Mouse (Mus musculus) CH12.LX (cell line): ENCODE measurements around the gene Cc2d2a. TPM values are rescaled to one million over a fixed set of nuclear protein-coding genes. Genes with fewer than 3 reads are reported as not detected.

Source experiments
- DNase-seq: peaks from one replicate; pipeline ENCODE4 v3.0.0-alpha.2; 2013; ENCODE audit errors: extremely low read depth
- H3K27ac ChIP-seq: 2 replicates; pipeline ENCODE4 v1.5.1; 2012; ENCODE audit warnings: low read depth, mild to moderate bottlenecking, control low read depth, moderate library complexity; ENCODE audit not compliant: insufficient read depth
- H3K27me3 ChIP-seq: replicated peaks from 2 replicates; pipeline ENCODE3; 2012; ENCODE audit warnings: inconsistent platforms
- H3K36me3 ChIP-seq, 2 experiments: replicated peaks in 1 of 2; 2 replicates each; pipeline versions ENCODE3 to v1.6.1; 2012; ENCODE audit warnings: inconsistent platforms in 1 of 2, low read length in 1 of 2, mild to moderate bottlenecking in 1 of 2, mixed read lengths in 1 of 2, moderate library complexity in 1 of 2; ENCODE audit not compliant: control insufficient read depth in 1 of 2, insufficient read depth in 1 of 2
- H3K4me1 ChIP-seq, 2 experiments: 2 replicates each; pipeline ENCODE4 v1.6.1; 2012; ENCODE audit warnings: inconsistent platforms in 1 of 2, moderate library complexity in 1 of 2; ENCODE audit not compliant: insufficient read depth in 2 of 2, control insufficient read depth in 1 of 2
- H3K4me2 ChIP-seq: 2 replicates; pipeline ENCODE4 v1.6.1; 2012; ENCODE audit warnings: low read depth, mild to moderate bottlenecking, control low read depth; ENCODE audit not compliant: poor library complexity, insufficient read depth, severe bottlenecking
- H3K4me3 ChIP-seq, 3 experiments: fragments of 150-350 bp in 1 of 3; sonication (generic) in 1 of 3; replicated peaks in 1 of 3; 2 replicates each; pipeline versions ENCODE3 to v1.5.1; 2011 to 2012; ENCODE audit warnings: low read depth in 2 of 3, low read length in 2 of 3, mild to moderate bottlenecking in 2 of 3, moderate library complexity in 2 of 3, control low read depth in 1 of 3, improper control_type of control experiment in 1 of 3, inconsistent platforms in 1 of 3, mixed read lengths in 1 of 3; ENCODE audit not compliant: poor library complexity in 1 of 3
- H3K79me2 ChIP-seq: replicated peaks from 2 replicates; pipeline ENCODE4 v1.6.1; 2012; ENCODE audit warnings: mild to moderate bottlenecking, moderate library complexity; ENCODE audit not compliant: control insufficient read depth, poor library complexity, insufficient read depth, severe bottlenecking; ENCODE audit errors: extremely low read depth
- H3K9ac ChIP-seq: 2 replicates; pipeline ENCODE4 v1.6.1; 2012; ENCODE audit warnings: low read depth, mild to moderate bottlenecking, control low read depth, moderate library complexity; ENCODE audit not compliant: insufficient read depth
- H3K9me3 ChIP-seq: replicated peaks from 2 replicates; pipeline ENCODE3; 2012; ENCODE audit warnings: low read length, inconsistent platforms, mixed read lengths
- CTCF ChIP-seq, 2 experiments: IDR thresholded peaks in 1 of 2; conservative IDR thresholded peaks in 1 of 2; 2 replicates each; pipeline ENCODE4 v1.5.1; 2011 to 2012; ENCODE audit warnings: low read depth in 2 of 2, low read length in 2 of 2, improper control_type of control experiment in 1 of 2, inconsistent platforms in 1 of 2, mild to moderate bottlenecking in 1 of 2, moderate library complexity in 1 of 2
- E2F4 ChIP-seq: IDR thresholded peaks from 2 replicates; pipeline ENCODE4 v1.6.1; 2011; ENCODE audit warnings: low read depth, low read length, improper control_type of control experiment; ENCODE audit not compliant: insufficient replicate concordance
- ETS1 ChIP-seq: conservative IDR thresholded peaks from 2 replicates; pipeline ENCODE4 v1.6.1; 2012; ENCODE audit warnings: low read depth, mild to moderate bottlenecking, inconsistent platforms, low read length, improper control_type of control experiment, moderate library complexity
- IRF4 ChIP-seq: IDR thresholded peaks from 2 replicates; pipeline ENCODE4 v1.6.1; 2014; ENCODE audit warnings: low read depth, mild to moderate bottlenecking, inconsistent platforms, low read length, improper control_type of control experiment
- JUN ChIP-seq: IDR thresholded peaks from 2 replicates; pipeline ENCODE4 v1.6.1; 2011; ENCODE audit warnings: low read depth, mild to moderate bottlenecking, low read length, improper control_type of control experiment, moderate library complexity; ENCODE audit not compliant: insufficient read depth
- JUND ChIP-seq: conservative IDR thresholded peaks from 2 replicates; pipeline ENCODE4 v1.6.1; 2011; ENCODE audit warnings: low read depth, low read length, improper control_type of control experiment
- MAFK ChIP-seq: IDR thresholded peaks from 2 replicates; pipeline ENCODE4 v1.6.1; 2011; ENCODE audit warnings: low read length, improper control_type of control experiment; ENCODE audit not compliant: insufficient replicate concordance
- MAX ChIP-seq: IDR thresholded peaks from 2 replicates; pipeline ENCODE4 v1.6.1; 2011; ENCODE audit warnings: low read length, improper control_type of control experiment
- MAZ ChIP-seq: IDR thresholded peaks from 2 replicates; pipeline ENCODE4 v1.6.1; 2012; ENCODE audit warnings: low read depth, mild to moderate bottlenecking, inconsistent platforms, low read length, improper control_type of control experiment, moderate library complexity
- MEF2A ChIP-seq: IDR thresholded peaks from 2 replicates; pipeline ENCODE4 v1.6.1; 2014; ENCODE audit warnings: low read depth, mild to moderate bottlenecking, inconsistent platforms, low read length, improper control_type of control experiment, borderline replicate concordance
- MYC ChIP-seq: IDR thresholded peaks from 2 replicates; pipeline ENCODE4 v1.6.1; 2011; ENCODE audit warnings: low read depth, mild to moderate bottlenecking, improper control_type of control experiment, low read length
- NELFE ChIP-seq: IDR thresholded peaks from 2 replicates; pipeline ENCODE4 v1.6.1; 2011; ENCODE audit warnings: low read depth, low read length, improper control_type of control experiment
- NRF1 ChIP-seq: IDR thresholded peaks from 2 replicates; pipeline ENCODE4 v1.6.1; 2014; ENCODE audit warnings: low read depth, mild to moderate bottlenecking, inconsistent platforms, low read length, improper control_type of control experiment, moderate library complexity
- PAX5 ChIP-seq: IDR thresholded peaks from 2 replicates; pipeline ENCODE4 v1.6.1; 2012; ENCODE audit warnings: low read length, inconsistent platforms, mixed read lengths
- RCOR1 ChIP-seq: conservative IDR thresholded peaks from 2 replicates; pipeline ENCODE4 v1.6.1; 2012; ENCODE audit warnings: low read depth, mild to moderate bottlenecking, inconsistent platforms, low read length, improper control_type of control experiment
- SIN3A ChIP-seq: IDR thresholded peaks from 2 replicates; pipeline ENCODE4 v1.6.1; 2012; ENCODE audit warnings: low read length, improper control_type of control experiment, inconsistent platforms
- TBP ChIP-seq: conservative IDR thresholded peaks from 2 replicates; pipeline ENCODE4 v1.6.1; 2011; ENCODE audit warnings: low read depth, low read length, improper control_type of control experiment
- TCF12 ChIP-seq: IDR thresholded peaks from 2 replicates; pipeline ENCODE4 v1.6.1; 2014; ENCODE audit warnings: low read depth, mild to moderate bottlenecking, inconsistent platforms, low read length, improper control_type of control experiment
- USF1 ChIP-seq: IDR thresholded peaks from 2 replicates; pipeline ENCODE4 v1.6.1; 2014; ENCODE audit warnings: low read depth, mild to moderate bottlenecking, inconsistent platforms, low read length, improper control_type of control experiment
- USF2 ChIP-seq: conservative IDR thresholded peaks from 2 replicates; pipeline ENCODE4 v1.6.1; 2011; ENCODE audit warnings: low read depth, low read length, improper control_type of control experiment
- ZNF384 ChIP-seq: IDR thresholded peaks from 2 replicates; pipeline ENCODE4 v1.6.1; 2012; ENCODE audit warnings: low read depth, low read length, improper control_type of control experiment, inconsistent platforms
- dilution Hi-C: fragments of 300-500 bp; cut with MboI; formaldehyde crosslinking; loops from 2 replicates; pipeline ENCODE4 v1.14.3; 2020; ENCODE audit warnings: low sequenced_read_pairs; ENCODE audit not compliant: extremely low pct_unique_long_range_greater_than_20kb, extremely low pct_ligation_motif_present
- in situ Hi-C: fragments of 300-500 bp; cut with MboI; formaldehyde crosslinking; loops from 3 replicates; pipeline ENCODE4 v1.14.3; 2019; ENCODE audit warnings: low sequenced_read_pairs, low pct_ligation_motif_present, low pct_unique_long_range_greater_than_20kb, mixed read lengths
- polyA plus RNA-seq: library from polyadenylated mRNA; unstranded; fragments of >175 nt; gene quantifications from 2 replicates; pipeline ENCODE4 v1.2.1, GENCODE M21; 2012; ENCODE audit warnings: low read depth; ENCODE audit not compliant: insufficient read length
- total RNA-seq, 2 experiments: library from RNA; depleted of rRNA; stranded (reverse); fragments of 300-350 nt in 1 of 2; fragments of >200 nt in 1 of 2; gene quantifications; 2 replicates each; pipeline ENCODE4 v1.2.3; 2012 to 2014

Cc2d2a gene
- total RNA-seq (2012; rRNA removed) (0.04 TPM in 2 replicates), total RNA-seq (2014; rRNA removed) (0.12 TPM in 1 of 2 replicates, not detected in the other), polyA plus RNA-seq (not detected in 2 replicates)

DNA sequence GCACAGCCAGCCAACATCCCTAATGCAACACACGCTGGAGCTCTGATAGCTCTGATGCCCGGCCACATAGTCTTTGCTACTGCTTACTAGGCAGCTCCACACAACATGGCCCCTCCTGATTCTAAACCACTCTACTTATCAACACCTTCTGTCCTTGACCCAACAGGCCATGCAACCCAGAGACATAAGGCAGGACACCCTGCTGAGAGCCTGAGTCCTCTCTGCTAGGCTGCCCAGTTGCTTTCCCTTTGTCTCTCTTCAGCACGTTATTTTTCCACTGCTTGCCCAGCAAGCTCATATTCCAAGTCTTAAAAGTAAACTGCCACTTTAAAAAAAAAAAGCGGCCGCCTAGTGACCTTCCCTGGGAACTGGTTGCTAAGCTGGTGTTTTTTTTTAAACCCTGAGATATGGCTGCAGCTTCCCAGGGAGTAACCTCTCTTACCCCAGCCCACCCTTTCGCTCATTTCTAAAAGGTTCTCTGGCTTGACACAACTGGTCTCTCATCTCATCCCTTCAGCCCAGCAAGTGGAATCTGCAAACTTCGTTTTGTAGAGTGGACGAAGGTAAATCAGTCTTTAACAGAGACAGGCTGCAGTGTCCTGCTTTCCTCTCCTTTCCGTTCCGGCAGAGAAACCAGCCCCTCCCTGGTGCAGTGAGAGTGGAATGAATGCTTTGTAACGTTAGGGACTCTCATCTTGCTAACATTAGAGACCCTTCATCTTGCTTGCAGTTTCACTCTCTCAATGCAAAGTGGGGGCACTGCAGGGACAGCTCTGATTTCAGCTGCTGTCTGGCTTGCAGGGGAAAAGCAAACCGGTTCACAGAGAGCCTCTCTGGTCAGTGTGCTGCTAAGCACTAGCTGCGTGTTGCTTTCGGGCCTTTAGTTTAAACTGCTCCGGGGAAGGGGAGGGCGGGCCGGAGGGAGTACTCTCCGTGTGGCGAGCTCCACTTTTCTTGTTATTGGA lies at the start of gene Cc2d2a:
Gene Cc2d2a, plus strand, starts transcription at position 350 of the 965 bp plus-strand sequence.
- Histone ChIP-seq H3K4me2 (no peak within 1 kb of the TSS), H3K4me1 (0 out of 4 replicates have a peak, but pooled peaks cover 0 to 4% of the 10 kb centered on the region in 2 experiments), H3K9me3 (no peaks in the 10 kb centered on the region), H3K4me3 (no peak within 1 kb of the TSS), H3K79me2 (no peaks in the 10 kb centered on the region), H3K9ac (no peak within 1 kb of the TSS), H3K27me3 (no peaks in the 10 kb centered on the region), H3K27ac (no peak within 1 kb of the TSS), H3K36me3 (no peaks in the 10 kb centered on the region)
- dilution Hi-C loops (no loop called here), in situ Hi-C loops (no loop called here)
- DNase-seq, result no peak
- no peak for TF ChIP-seq ETS1
- TF ChIP-seq PAX5, result no peak
- TF ChIP-seq TBP, result no peak
- TF ChIP-seq USF1, result no peak
- no peak for TF ChIP-seq MAFK
- TF ChIP-seq SIN3A, result no peak
- no peak for TF ChIP-seq MAX
- TF ChIP-seq TCF12, result no peak

DNA sequence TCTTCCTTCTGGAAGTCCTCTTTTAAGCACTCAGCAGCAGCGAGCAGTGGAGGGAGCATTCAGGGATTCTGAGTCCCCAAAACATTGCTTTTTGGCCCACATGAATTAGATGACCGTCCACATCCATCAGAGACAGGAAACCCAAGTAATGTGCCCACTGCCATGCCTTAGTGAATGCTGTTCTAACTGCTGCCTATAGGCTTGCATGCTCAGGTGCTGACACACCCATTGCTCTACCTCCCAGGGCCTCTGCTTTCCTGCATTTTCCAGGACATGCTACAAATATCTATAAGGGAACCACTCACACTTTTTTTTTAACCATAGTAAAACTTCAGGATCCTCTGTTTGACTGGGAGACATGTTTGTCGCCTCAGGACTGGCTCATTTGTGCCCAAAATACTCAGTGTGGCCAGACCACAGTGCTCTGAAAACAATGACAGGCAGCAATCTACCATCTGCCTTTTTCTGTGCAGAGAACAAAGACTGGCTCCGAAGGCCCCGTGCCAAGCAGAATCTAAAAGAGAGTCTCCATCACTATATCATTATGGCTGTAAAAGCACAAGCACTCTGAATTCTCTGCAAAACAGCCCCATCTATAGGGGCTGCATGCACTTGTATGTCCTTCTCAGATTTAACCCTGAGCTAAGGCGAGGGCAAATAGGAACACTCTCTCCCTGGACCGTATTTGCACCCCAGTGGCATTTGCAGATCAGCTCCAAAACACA lies 40.4 kb upstream of the Cc2d2a start:
- H3K79me2 ChIP-seq, result no peaks in the 10 kb centered on the region
- no peak overlapping the region for H3K4me3 ChIP-seq
- H3K27ac ChIP-seq, result no peak overlapping the region
- H3K36me3 ChIP-seq, result no peaks in the 10 kb centered on the region
- no peak overlapping the region for H3K9ac ChIP-seq
- no peaks in the 10 kb centered on the region for H3K4me1 ChIP-seq
- no peaks in the 10 kb centered on the region for H3K27me3 ChIP-seq
- dilution Hi-C loops (no loop called here), in situ Hi-C loops (loop anchor here (10.0 kb wide), 1 partner anchor 177 kb away; no protein-coding TSS in a partner anchor)
- no peaks in the 10 kb centered on the region for H3K9me3 ChIP-seq
- TF ChIP-seq NRF1 (no peak), ZNF384 (no peak), USF2 (no peak), IRF4 (no peak), NELFE (no peak), USF1 (no peak), PAX5 (no peak), CTCF (conservative IDR thresholded peaks at IDR 0.05 in 1 of 2, IDR thresholded peaks at IDR 0.05 in 1 of 2; ENCODE audit: low read depth in 2 of 2, low read length in 2 of 2) (no peak), MAFK (no peak), TCF12 (no peak), E2F4 (no peak), RCOR1 (no peak), JUN (no peak), MAZ (no peak), MEF2A (no peak), JUND (no peak), MYC (no peak), ETS1 (no peak)
- TF ChIP-seq, all 38 proteins: peak for 0
- no peak overlapping the region for H3K4me2 ChIP-seq
- no peak for DNase-seq
